Mouse (Mus musculus) adrenal gland, postnatal 10 days (tissue): ENCODE measurements around the gene Dtnbp1. TPM values are rescaled to one million over a fixed set of nuclear protein-coding genes. Genes with fewer than 3 reads are reported as not detected.

ENCODE experiments used
- DNase-seq: peaks from one replicate; pipeline ENCODE4 v3.0.0; 2021; ENCODE audit warnings: mixed read lengths
- total RNA-seq, 2 experiments: library from RNA; stranded (reverse); gene quantifications; 2 replicates each; pipeline ENCODE4 v1.2.3; 2021

Gene Dtnbp1
- total RNA-seq, 2 experiments from 2014 or later, result 68.2 to 69.8 TPM

DNA sequence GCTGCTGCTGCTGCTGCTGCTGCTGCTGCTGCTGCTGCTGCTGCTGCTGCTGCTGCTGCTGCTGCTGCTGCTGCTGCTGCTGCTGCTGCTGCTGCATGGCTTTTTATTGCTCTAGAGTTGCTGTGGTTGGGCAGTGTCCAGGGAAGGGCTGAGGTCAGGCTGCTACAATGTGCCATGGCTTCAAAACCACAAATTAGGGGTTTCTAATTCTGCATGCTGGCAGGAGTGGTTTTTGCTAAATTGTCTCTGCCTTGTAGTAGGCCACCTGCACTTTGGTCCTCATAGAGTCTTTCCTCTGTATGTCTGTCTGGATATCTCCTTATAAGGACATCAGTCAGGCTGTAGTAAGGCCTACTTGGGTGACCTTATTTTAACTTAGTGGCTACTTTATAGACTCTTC, 98.5 kb downstream of the Dtnbp1 start:
- DNase-seq, result no peak

DNA sequence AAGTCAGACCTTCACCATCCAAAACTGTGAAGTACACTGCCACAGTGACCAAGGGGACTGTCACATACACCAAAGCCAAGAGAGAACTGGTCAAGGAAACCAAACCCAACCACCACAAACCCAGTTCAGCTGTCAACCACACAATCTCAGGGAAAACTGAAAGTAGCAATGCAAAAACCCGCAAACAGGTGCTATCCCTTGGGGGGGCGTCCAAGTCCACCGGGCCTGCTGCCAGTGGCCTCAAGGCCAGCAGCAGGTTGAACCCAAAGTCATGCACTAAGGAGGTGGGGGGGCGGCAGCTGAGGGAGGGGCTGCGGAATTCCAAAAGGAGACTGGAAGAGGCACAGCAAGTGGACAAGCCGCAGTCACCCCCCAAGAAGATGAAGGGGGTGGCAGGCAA, 99.6 kb downstream of the Dtnbp1 start:
- no peak for DNase-seq

DNA sequence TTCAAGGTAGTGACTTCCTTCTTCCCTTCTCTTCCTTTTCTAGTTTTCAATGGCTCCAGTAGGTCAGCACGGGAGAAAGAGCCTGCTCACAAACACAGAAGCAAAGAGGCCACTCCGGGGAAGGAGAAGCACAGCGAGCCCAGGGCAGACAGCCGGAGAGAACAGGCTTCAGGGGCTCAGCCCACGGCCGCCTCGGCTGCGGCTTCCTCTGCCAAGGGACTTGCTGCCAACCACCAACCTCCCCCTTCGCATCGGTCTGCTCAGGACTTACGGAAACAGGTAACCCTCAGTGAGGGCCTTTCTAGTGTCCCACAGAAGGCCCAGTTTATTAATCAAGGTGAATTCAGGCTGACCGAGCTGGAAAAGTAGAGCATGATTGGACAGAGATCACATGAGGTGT, 105.7 kb downstream of the Dtnbp1 start:
- DNase-seq, result no peak

DNA sequence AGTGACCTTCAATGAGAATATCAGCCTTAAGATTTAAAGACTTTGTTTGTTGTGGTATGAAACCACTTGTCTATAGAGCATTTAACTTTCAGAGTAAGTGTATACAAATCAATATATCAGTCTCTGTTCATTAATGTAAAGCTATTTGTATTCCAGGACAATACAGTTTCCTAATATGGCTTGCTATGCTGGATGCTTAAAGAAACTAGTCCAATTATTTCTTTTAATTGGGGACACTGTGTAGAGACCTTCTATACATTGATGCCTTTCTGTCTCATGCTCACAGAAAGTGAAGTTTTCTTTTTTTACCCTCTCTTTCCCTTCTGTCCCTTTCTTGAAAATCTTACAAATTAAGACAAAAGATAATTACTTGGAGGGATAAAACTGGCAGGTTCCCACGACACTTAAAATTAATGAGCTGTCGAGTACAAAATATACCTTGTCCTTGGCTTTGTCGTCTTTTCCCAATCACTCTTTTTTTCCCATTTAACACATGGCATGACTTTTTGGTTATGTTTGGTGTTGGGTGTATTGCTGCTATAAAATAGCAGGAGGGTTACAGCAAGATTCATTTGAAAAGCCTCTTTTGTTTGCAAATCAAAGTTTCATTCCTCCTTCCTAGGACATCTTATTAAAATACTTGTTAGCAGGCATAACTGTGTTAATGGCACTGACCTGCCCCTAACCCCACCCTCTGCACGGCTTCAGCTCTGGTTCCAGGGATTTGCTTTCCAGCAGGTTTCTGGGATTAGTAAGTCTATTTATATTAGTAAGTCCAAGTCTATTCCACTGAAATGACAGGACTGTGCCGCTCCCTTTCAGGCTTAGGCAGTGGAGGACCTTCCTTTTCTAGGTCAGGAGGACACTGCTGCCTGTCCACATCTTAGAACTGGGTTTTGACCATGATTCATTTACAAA, 109.9 kb downstream of the Dtnbp1 start:
- no peak for DNase-seq

DNA sequence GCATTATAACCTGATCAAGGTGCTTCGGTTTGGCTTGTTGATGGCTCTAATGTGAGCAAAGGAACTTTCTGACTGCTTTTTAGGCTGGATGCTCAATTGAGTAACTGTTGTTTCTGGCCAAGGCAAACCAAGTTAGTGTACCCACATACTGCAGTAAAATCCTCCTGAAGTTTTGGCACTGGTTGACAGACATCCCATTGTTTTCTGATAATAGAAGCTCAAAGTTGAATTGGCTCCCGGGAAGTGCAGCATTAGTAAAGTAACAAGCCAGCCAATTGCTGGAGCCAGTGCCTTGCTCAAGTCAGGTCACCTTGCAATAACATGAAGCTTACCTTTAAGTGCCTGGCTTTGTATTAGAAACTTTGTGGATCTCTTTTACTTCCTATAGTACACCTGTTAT, 111.3 kb downstream of the Dtnbp1 start:
- no peak for DNase-seq

DNA sequence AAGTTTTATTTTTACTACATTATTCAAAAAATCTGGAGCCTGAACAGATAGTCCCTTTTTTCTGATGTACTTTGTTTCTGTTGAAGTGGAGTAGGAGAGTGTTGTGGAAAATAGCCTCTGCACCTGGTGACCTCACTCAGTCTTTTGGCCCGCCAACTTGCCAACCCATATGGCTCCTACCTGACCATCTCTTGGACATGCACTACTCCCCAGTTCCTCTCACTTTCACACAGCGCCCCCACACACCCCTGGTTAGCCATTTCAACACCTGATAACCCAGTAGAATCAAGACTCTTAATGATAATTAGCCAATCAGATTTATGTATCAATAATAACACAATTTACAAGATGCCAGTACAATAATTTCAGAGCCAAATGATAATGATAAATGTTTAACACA, 115.7 kb downstream of the Dtnbp1 start:
- no peak for DNase-seq

DNA sequence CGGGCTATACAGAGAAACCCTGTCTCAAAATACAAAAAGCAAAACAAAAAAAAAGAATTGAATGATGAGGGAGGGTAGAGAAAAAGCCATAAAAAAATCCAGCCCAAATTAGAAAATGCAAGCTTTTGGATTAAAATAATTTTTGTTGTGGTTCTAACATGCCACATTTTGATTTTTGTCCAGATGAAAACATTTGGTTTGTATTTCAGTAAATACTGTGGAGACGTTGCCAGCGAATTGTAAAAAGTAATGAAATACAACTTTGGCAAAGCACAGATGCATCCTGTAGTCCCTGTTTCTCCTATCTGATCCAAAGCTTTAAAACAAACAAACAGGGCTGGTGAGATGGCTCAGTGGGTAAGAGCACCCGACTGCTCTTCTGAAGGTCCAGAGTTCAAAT, 120.9 kb downstream of the Dtnbp1 start:
- no peak for DNase-seq

DNA sequence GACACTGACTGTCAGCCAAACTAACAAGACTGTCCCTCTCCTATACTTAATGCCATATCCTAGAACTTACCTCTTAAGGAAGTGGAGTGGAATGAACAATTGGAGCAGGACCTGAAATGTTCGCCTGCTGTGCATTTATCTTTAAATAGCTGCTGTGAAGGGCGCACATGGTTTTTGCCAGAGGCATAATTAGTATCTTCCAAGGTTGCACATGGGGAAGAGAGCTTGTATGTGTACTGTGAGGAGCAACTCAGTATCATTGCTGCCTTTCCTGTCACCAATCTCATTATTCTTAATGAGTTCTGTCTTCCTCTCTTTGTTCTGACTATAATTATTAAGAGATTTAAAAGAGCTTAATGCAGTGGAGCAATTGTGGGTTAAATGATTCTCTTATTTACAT, 125.1 kb downstream of the Dtnbp1 start:
- DNase-seq, result no peak

Other genes starting within 250 kb of the Dtnbp1 start
- gene Gm9817, start 76.5 kb upstream of the Dtnbp1 start, total RNA-seq, result under 1 TPM in 1 of 2 experiments, not detected in 1; 0.15 TPM